Mouse (Mus musculus) forebrain, embryonic 16.5 days (tissue): Measurements from ENCODE around the gene Lrwd1. TPM values are rescaled to one million over a fixed set of nuclear protein-coding genes. Genes with fewer than 3 reads are reported as not detected.
"Not testable (repeated sequence)": the region's sequence is repeated elsewhere in the genome, so short reads cannot be mapped to it uniquely, and the experiment has no call there.

ENCODE experiments used
- ATAC-seq: fragments of 200-750 bp; cut with Nextera tagmentation; 2 replicates; pipeline ENCODE4 v1.8.0; 2017; ENCODE audit warnings: mild to moderate bottlenecking, moderate library complexity
- H3K27ac ChIP-seq: fragments of 300-500 bp; sonication (generic); 2 replicates; pipeline ENCODE4 v1.5.1; 2014; ENCODE audit warnings: low read length, control low read depth
- H3K27me3 ChIP-seq: fragments of 300-500 bp; sonication (generic); replicated peaks from 2 replicates; pipeline ENCODE4 v1.6.1; 2014; ENCODE audit warnings: low read length; ENCODE audit not compliant: control insufficient read depth, insufficient read depth
- H3K36me3 ChIP-seq: fragments of 300-500 bp; sonication (generic); 2 replicates; pipeline ENCODE4 v1.6.1; 2014; ENCODE audit not compliant: control insufficient read depth, insufficient read depth
- H3K4me1 ChIP-seq: fragments of 300-500 bp; sonication (generic); replicated peaks from 2 replicates; pipeline ENCODE4 v1.6.1; 2014; ENCODE audit warnings: low read length; ENCODE audit not compliant: control insufficient read depth, insufficient read depth
- H3K4me2 ChIP-seq: fragments of 300-500 bp; sonication (generic); 2 replicates; pipeline ENCODE4 v1.6.1; 2014; ENCODE audit warnings: mild to moderate bottlenecking, low read length, control low read depth
- H3K4me3 ChIP-seq: fragments of 300-500 bp; sonication (generic); replicated peaks from 2 replicates; pipeline ENCODE4 v1.5.1; 2014; ENCODE audit warnings: mild to moderate bottlenecking, low read length, control low read depth
- H3K9ac ChIP-seq: fragments of 300-500 bp; sonication (generic); replicated peaks from 2 replicates; pipeline ENCODE4 v1.6.1; 2014; ENCODE audit warnings: low read depth, low read length, control low read depth
- H3K9me3 ChIP-seq: fragments of 300-500 bp; sonication (generic); 2 replicates; pipeline ENCODE4 v1.6.1; 2016; ENCODE audit warnings: low read length; ENCODE audit not compliant: control insufficient read depth
- WGBS: fragments of 180-500 bp; shearing (Covaris S2); extraction: QIAGEN DNeasy Blood & Tissue Kit; methylation state at CpG from one replicate; pipeline ENCODE4 v1.1.7; 2014; 5-methylcytosine and 5-hydroxymethylcytosine counted together
- polyA plus RNA-seq: library from polyadenylated mRNA; unstranded; fragments of >200 nt; fragmentation: Nextera tagmentation; extraction: Ambion mirVana; gene quantifications from 2 replicates; pipeline ENCODE4 v1.2.1, GENCODE M21; 2015

The Lrwd1 gene
- polyA plus RNA-seq, 1 experiment from 2014 or later = 32.7 TPM

GRCm38 (mm10) chr5:136139393-136139792 lies 3.5 kb upstream of the Lrwd1 start:
- Histone ChIP-seq H3K9ac (no peak overlapping the region), H3K4me1 (peaks cover 20% of the 10 kb centered on the region)
- 95% methylated on average over 13 of the region's 13 CpGs for WGBS

GRCm38 (mm10) chr5:136137658-136138274 lies 1.9 kb upstream of the Lrwd1 start:
- Histone ChIP-seq H3K27me3 (no peaks in the 10 kb centered on the region), H3K9ac (no peak overlapping the region), H3K4me2 (no peak overlapping the region), H3K4me1 (peaks cover 20% of the 10 kb centered on the region), H3K36me3 (peaks cover 14% of the 10 kb centered on the region), H3K4me3 (no peak overlapping the region), H3K9me3 (no peaks in the 10 kb centered on the region), H3K27ac (no peak overlapping the region)
- no peak for ATAC-seq
- 82% methylated on average over 13 of the region's 13 CpGs for WGBS

More at GRCm38 (mm10) chr5:136139393-136139792, 3.5 kb upstream of the Lrwd1 start:
- H3K27ac ChIP-seq = no peak overlapping the region
- no peaks in the 10 kb centered on the region for H3K9me3 ChIP-seq
- no peaks in the 10 kb centered on the region for H3K27me3 ChIP-seq
- no peak overlapping the region for H3K4me2 ChIP-seq
- no peak for ATAC-seq
- H3K4me3 ChIP-seq = no peak overlapping the region
- peaks cover 12% of the 10 kb centered on the region for H3K36me3 ChIP-seq

GRCm38 (mm10) chr5:136136292-136136990 lies 567 bp upstream of the Lrwd1 start:
- no peak overlapping the region for H3K27ac ChIP-seq
- H3K9me3 ChIP-seq = no peaks in the 10 kb centered on the region
- H3K4me3 ChIP-seq = peak overlapping the region; percentile 54
- peaks cover 20% of the 10 kb centered on the region for H3K4me1 ChIP-seq
- H3K9ac ChIP-seq = peak overlapping the region; percentile 63
- peak; percentile 21; the same call in 1 of the 2 replicates for ATAC-seq
- 6% methylated on average over 20 of the region's 20 CpGs for WGBS
- peaks cover 12% of the 10 kb centered on the region for H3K36me3 ChIP-seq
- peak overlapping the region; percentile 63 for H3K4me2 ChIP-seq
- H3K27me3 ChIP-seq = no peaks in the 10 kb centered on the region

DNA sequence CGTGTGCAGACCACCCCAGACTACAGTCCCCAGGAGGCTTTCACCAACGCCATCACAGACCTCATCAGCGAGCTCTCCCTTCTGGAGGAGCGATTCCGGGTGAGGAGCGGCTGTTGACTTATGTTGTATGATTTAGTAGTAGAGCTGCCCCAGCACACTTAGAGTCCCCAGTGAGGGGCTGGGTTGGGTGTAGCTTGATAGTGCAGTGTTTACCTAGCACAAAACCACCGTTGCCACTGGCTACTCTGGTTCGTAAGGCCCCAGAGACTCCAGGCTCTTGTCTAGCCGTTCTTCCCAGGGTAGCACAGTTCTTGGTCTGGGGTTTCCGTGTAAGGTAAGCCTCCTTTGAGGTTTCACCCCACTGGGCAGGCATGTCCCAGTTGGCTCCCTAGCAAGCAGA lies 13.7 kb downstream of the Lrwd1 start:
- Histone ChIP-seq H3K27me3 (no peaks in the 10 kb centered on the region), H3K9ac (no peak overlapping the region), H3K4me2 (no peak overlapping the region), H3K4me3 (no peak overlapping the region), H3K4me1 (peaks cover 11% of the 10 kb centered on the region), H3K36me3 (peaks cover 38% of the 10 kb centered on the region), H3K27ac (no peak overlapping the region), H3K9me3 (no peaks in the 10 kb centered on the region)
- no peak for ATAC-seq
- 91% methylated on average over 10 of the region's 10 CpGs for WGBS

DNA sequence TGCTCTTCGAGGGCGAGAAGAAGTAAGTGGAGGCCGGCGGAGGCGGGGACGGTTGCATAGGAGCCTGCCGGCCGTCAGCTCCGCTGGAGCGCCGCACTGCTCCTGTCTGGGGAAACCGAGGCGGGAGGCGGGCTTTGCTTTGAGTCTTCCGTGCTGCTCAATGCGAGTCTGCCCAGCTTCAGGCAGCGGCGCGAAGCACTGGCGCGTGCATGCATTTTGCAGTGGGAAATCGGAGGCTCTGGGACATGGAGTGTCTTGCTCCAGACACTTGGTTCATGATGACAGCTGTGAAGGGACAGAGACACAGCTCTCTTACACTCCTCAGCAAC lies 19.1 kb downstream of the Lrwd1 start:
- Histone ChIP-seq H3K9ac (peak overlapping the region; percentile 85), H3K4me1 (peaks cover 19% of the 10 kb centered on the region), H3K4me2 (peak overlapping the region; percentile 91), H3K27me3 (no peaks in the 10 kb centered on the region), H3K27ac (peak overlapping the region; percentile 70), H3K36me3 (peaks cover 11% of the 10 kb centered on the region), H3K4me3 (peak overlapping the region; percentile 88), H3K9me3 (no peaks in the 10 kb centered on the region)
- WGBS = under 1% methylated on average over 22 of the region's 22 CpGs
- peak; percentile 68 for ATAC-seq

DNA sequence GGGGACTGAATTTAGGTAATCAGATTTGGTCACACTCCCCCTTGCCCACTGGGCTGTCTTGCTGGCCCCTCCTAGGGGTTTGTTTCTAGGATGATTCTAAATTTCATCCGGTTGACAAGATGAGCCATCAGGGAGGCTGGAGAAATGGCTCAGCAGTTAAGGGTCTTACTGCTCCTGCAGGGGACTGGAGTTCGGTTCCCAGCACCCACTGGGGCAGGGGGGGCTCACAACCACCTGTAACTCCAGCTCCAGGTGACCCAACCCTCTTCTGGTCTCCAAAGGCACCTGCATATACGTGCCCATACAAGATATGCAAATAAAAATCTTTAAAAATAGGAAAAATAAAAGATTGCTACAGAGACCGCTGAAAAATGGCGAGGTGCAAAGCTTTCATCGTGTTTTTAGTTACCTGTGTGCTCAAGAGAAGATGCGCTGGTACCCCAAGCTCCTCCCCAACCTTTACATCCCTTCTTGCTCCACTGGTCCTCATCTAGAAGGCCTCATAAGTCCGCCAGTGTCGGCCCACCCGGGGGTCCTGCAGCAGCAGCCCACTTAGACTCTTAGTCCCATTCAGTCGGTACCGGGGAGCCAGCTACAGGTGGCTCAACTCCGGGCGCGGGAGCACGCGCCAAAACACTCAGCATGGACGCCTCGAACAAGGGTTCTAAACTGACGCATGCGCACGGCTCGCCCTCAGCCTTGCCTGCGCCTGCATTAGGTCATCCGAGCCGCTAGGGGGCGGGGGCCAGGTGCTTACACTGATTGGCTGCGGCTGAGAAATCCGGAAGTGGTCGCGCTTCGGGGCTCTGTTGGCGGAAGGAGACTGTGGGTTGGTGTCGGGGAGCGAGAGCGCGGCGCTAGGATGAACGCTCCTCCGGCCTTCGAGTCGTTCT lies 19.7 kb downstream of the Lrwd1 start, which contains the start of gene Polr2j:
Polr2j (plus strand) TSS at position 741 of the 893 bp plus-strand sequence.
- ATAC-seq = peak; percentile 98
- no peaks in the 10 kb centered on the region for H3K9me3 ChIP-seq
- H3K4me3 ChIP-seq = peak within 1 kb of the TSS; percentile 88
- H3K27me3 ChIP-seq = no peaks in the 10 kb centered on the region
- H3K4me2 ChIP-seq = peak within 1 kb of the TSS; percentile 92
- H3K9ac ChIP-seq = peak within 1 kb of the TSS; percentile 85
- peak within 1 kb of the TSS; percentile 70 for H3K27ac ChIP-seq
- peaks cover 9% of the 10 kb centered on the region for H3K36me3 ChIP-seq
- peaks cover 19% of the 10 kb centered on the region for H3K4me1 ChIP-seq
- 3% methylated on average over 42 of the region's 42 CpGs for WGBS

GRCm38 (mm10) chr5:136113546-136113945 lies 22.3 kb downstream of the Lrwd1 start:
- not testable (repeated sequence) for H3K36me3 ChIP-seq, H3K27me3 ChIP-seq, H3K9me3 ChIP-seq, H3K9ac ChIP-seq, ATAC-seq, H3K27ac ChIP-seq, H3K4me2 ChIP-seq, H3K4me3 ChIP-seq
- 36% methylated on average over 4 of the region's 4 CpGs for WGBS
- peaks cover 19% of the 10 kb centered on the region for H3K4me1 ChIP-seq

DNA sequence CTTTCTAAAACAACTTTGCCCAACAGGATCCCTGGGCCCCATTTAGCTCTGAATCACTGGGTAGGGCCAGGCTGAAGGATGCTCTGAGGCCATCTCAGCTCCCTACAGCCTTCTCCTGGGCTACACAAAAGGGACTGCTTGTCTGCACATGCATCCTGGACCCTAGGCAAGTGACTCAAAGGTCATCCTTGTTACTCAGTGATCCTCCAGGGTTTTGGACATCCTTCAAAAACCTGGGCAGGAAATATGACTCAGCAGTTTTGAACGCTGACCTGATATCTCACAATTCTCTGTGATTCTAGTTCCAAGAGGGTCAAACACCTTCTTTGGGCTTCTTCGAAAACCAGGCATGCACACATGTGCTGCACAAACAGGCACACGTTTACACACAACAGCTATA lies 26.8 kb downstream of the Lrwd1 start:
- no peaks in the 10 kb centered on the region for H3K4me1 ChIP-seq
- WGBS = 87% methylated on average over 3 of the region's 3 CpGs
- no peak overlapping the region for H3K27ac ChIP-seq
- no peaks in the 10 kb centered on the region for H3K36me3 ChIP-seq
- H3K9me3 ChIP-seq = no peaks in the 10 kb centered on the region
- no peak overlapping the region for H3K9ac ChIP-seq
- no peak overlapping the region for H3K4me2 ChIP-seq
- H3K4me3 ChIP-seq = no peak overlapping the region
- H3K27me3 ChIP-seq = no peaks in the 10 kb centered on the region
- ATAC-seq = no peak

- Histone ChIP-seq H3K9ac (no peak overlapping the region), H3K27ac (no peak overlapping the region), H3K36me3 (no peaks in the 10 kb centered on the region), H3K4me3 (no peak overlapping the region), H3K4me2 (no peak overlapping the region), H3K4me1 (no peaks in the 10 kb centered on the region), H3K27me3 (no peaks in the 10 kb centered on the region), H3K9me3 (no peaks in the 10 kb centered on the region)
- ATAC-seq = no peak
- 60% methylated on average over 2 of the region's 2 CpGs for WGBS
Measured at GRCm38 (mm10) chr5:136108486-136108885, 27.4 kb downstream of the Lrwd1 start.
